Comparison of ENCODE assay signal across 7 mouse cellular contexts in genomic region chr1:95664969-95665702, GRCm38 (mm10). TPM values are rescaled to one million over a fixed set of nuclear protein-coding genes. Genes with fewer than 3 reads are reported as not detected.
DNase-seq lines count a peak whose midpoint lies in the region; ATAC-seq and TF ChIP-seq lines count a peak whose summit lies in the region.

No protein-coding gene starts in this region.

- peaks cover 20% of the 10 kb centered on the region for H3K4me1 ChIP-seq in embryonic facial prominence, embryonic 13.5 days
- H3K4me1 ChIP-seq in limb, embryonic 12.5 days (replicated peaks), result peaks cover 18% of the 10 kb centered on the region; the same call in 1 of the 2 replicates
- H3K4me1 ChIP-seq in stomach, postnatal 0 days (replicated peaks; ENCODE audit: control insufficient read depth, insufficient read depth), result peaks cover 2% of the 10 kb centered on the region; the same call in 1 of the 2 replicates

- H3K36me3 ChIP-seq in embryonic facial prominence, embryonic 13.5 days, result no peaks in the 10 kb centered on the region
- H3K36me3 ChIP-seq in limb, embryonic 12.5 days, result no peaks in the 10 kb centered on the region
- no peaks in the 10 kb centered on the region for H3K36me3 ChIP-seq in stomach, postnatal 0 days (ENCODE audit: control insufficient read depth, insufficient read depth, low read length)

- H3K4me3 ChIP-seq in embryonic facial prominence, embryonic 13.5 days, result peak overlapping the region; percentile 64
- H3K4me3 ChIP-seq in limb, embryonic 12.5 days (replicated peaks), result peak overlapping the region; percentile 53
- H3K4me3 ChIP-seq in stomach, postnatal 0 days (ENCODE audit: low read depth, low read length), result peak overlapping the region; percentile 54

- 9% methylated on average over 21 of the region's 22 CpGs for WGBS in embryonic facial prominence, embryonic 13.5 days
- 17% methylated on average over 21 of the region's 22 CpGs for WGBS in limb, embryonic 12.5 days
- 15% methylated on average over 22 of the region's 22 CpGs for WGBS in stomach, postnatal 0 days

- peaks cover 12% of the 10 kb centered on the region for H3K27me3 ChIP-seq in embryonic facial prominence, embryonic 13.5 days
- H3K27me3 ChIP-seq in limb, embryonic 12.5 days, result peaks cover 34% of the 10 kb centered on the region
- no peaks in the 10 kb centered on the region for H3K27me3 ChIP-seq in stomach, postnatal 0 days (ENCODE audit: control insufficient read depth, insufficient read depth, low read length)

- peak overlapping the region; percentile 81 for H3K4me2 ChIP-seq in embryonic facial prominence, embryonic 13.5 days
- peak overlapping the region; percentile 91 for H3K4me2 ChIP-seq in limb, embryonic 12.5 days
- peak overlapping the region; percentile 86 for H3K4me2 ChIP-seq in stomach, postnatal 0 days (replicated peaks; ENCODE audit: low read depth)

- intact Hi-C loops in heart, postnatal 36 days (cut with DNase I), result loop anchor here (5.0 kb wide), 1 partner anchor 353 kb away; the partner anchor contains the start of gene Fam174a

- peak; percentile 3 for DNase-seq in urinary bladder, postnatal 14 days (ENCODE audit: low spot score)
- no peak for DNase-seq in urinary bladder, adult 2 months (ENCODE audit: low spot score)
- peak; percentile 24 to 33 for DNase-seq in heart, postnatal 36 days
- DNase-seq in naive thymus-derived CD4-positive, alpha-beta T cell, adult 2 months (ENCODE audit: low read depth), result peak; percentile 76
- peak; percentile 15 for DNase-seq in stomach, postnatal 0 days (ENCODE audit: low spot score)

- TF ChIP-seq CTCF in stomach, postnatal 0 days (IDR thresholded peaks at IDR 0.05; ENCODE audit: low read depth), result no peak

- no peak for TF ChIP-seq EP300 in stomach, postnatal 0 days (optimal IDR thresholded peaks at IDR 0.05)

- no peaks in the 10 kb centered on the region for H3K9me3 ChIP-seq in embryonic facial prominence, embryonic 13.5 days
- no peaks in the 10 kb centered on the region for H3K9me3 ChIP-seq in limb, embryonic 12.5 days
- no peaks in the 10 kb centered on the region for H3K9me3 ChIP-seq in stomach, postnatal 0 days (ENCODE audit: control insufficient read depth, low read length)

- ATAC-seq in embryonic facial prominence, embryonic 13.5 days (ENCODE audit: insufficient number of reproducible peaks, insufficient read depth, low FRiP score, low TSS enrichment, low read depth), result no peak
- ATAC-seq in limb, embryonic 12.5 days (ENCODE audit: insufficient number of reproducible peaks, insufficient read depth, low FRiP score, low TSS enrichment, low read depth), result no peak
- ATAC-seq in stomach, postnatal 0 days (ENCODE audit: low FRiP score, low TSS enrichment), result no peak

- H3K27ac ChIP-seq in embryonic facial prominence, embryonic 13.5 days, result peak overlapping the region; percentile 57
- H3K27ac ChIP-seq in limb, embryonic 12.5 days, result no peak overlapping the region
- peak overlapping the region; percentile 30 for H3K27ac ChIP-seq in stomach, postnatal 0 days (replicated peaks)

- H3K9ac ChIP-seq in embryonic facial prominence, embryonic 13.5 days, result peak overlapping the region; percentile 64
- H3K9ac ChIP-seq in limb, embryonic 12.5 days (replicated peaks), result no peak overlapping the region
- no peak overlapping the region; the same call in 1 of the 2 replicates for H3K9ac ChIP-seq in stomach, postnatal 0 days (ENCODE audit: low read length)

RNA-seq across cellular contexts. Expression of gene St8sia4, which starts 2.2 kb away (rescaled TPM):
- 2.1 and 2.5 TPM in 2 replicates for polyA plus RNA-seq in urinary bladder, adult 2 months (2012; rRNA removed)
- polyA plus RNA-seq in embryonic facial prominence, embryonic 13.5 days (2015; fragmentation: Nextera tagmentation; extraction: Ambion mirVana), result 4.2 and 4.7 TPM in 2 replicates
- 1 to 10 TPM; 7.7 to 9.9 TPM for total RNA-seq in heart, postnatal 36 days (2021)
- polyA plus RNA-seq in limb, embryonic 12.5 days (2016; fragmentation: Nextera tagmentation; extraction: Ambion mirVana), result 3.7 and 3.8 TPM in 2 replicates
- polyA plus RNA-seq in stomach, postnatal 0 days (2015; fragmentation: Nextera tagmentation; extraction: Ambion mirVana), result 1.3 and 1.7 TPM in 2 replicates
